Mouse (Mus musculus): ENCODE measurements around the gene Smad5.

The Smad5 gene

GRCm38 (mm10) chr13:56753192-56753951, 50.6 kb downstream of the Smad5 start, which contains the start of gene Gm45623:
Gene Gm45623, minus strand, starts transcription at chr13:56753827.
- DNase-seq (ENCODE audit: low spot score in 2 of 2): no peak

DNA sequence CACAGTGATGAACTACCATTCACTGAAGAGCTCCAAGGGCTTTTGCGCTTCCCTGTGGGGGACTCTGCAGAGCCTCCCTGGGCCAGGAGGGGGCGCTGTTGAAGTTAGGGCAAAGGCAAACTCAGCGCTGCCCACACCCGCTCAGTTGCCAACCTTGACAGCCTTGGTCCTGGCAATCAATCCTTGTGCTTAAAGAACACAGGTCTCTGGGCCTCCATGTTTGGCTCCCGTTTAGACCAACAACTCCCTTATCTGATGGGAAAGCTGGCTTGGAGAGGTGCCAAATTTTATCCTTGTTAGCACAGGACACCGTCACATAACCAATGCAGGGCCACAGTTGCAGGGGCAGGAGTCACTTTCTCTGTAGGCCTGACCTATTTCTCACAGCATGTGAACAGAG, 53.1 kb downstream of the Smad5 start:
- no peak for DNase-seq (ENCODE audit: low spot score in 2 of 2)

DNA sequence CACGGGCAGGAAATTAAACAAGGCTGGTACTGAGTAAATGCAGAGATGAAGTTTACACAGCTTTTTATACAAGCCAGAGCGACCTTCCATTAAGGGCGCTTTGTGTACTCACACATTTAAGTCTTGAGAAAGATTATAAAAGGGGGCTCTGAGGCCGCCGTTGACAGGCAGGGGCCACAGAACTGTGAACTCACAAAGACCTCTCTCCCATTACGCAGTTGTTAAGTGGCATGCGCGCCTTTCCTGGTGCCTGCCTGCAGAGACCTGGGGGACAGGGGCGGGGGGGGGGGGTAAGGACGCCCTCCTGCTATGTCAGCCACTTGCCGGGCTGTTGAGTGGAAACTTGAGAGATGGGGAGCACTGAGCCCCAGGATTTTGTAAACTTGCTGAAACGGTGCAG, 54.4 kb downstream of the Smad5 start:
- no peak for DNase-seq (ENCODE audit: low spot score in 2 of 2)

DNA sequence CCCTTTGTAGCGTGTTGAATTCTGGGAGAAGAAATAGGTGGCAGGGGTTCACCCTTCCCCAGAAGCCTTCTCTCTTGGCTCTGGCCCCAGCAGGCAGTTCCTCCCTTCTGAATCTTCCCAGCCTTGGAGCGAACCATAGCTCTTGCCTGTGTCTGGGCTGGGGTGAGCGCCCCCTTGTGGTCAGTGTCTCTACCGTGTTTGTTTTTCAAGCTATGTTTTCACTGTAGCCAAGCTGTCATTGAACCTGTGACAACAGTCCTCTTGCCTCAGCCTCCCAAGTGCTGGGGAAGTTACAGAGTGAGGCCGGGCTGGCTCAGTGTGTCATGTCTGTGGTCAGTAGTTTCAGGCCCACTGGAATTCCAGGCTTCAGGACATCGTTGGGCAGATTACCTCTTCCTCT, 55.7 kb downstream of the Smad5 start:
- peak; percentile 46 to 54 for DNase-seq (ENCODE audit: low spot score in 2 of 2)

DNA sequence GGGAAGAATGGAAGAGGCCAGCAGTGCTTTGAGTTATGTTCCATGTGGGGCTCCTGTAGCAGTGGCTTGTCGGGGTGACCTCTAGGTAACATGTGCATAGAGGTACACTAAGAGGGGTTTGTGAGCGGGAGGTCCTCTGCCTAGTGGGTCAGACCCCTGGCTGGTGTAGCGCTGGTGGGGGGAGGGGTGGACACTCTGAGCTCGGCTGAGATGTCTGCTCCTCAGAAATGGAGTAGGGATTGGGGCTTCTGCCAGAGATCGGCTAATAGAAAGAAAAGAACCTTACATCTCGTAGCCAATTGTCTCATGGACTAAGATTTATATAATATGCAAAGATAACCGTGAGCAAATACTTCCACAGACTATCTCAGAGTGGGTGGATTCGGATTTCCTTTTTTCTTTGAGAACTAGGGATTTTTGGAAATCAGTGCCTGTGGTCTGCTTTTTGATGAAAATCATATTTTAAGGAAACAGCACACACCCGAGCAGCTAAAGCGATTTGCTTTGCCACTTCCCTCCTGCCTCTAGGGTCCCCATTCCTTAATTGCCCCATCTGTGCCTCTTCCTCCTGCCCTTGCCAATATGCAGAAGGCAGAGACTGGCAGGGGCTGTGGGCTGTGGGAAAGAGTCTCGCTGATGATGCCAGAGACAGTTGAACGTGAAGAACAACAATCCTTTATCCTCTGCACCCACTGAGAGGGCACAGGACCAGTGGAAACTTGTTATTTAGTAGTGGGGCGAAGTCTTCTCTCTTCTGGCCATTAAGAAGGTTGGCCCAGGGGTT, 59.8 kb downstream of the Smad5 start:
- DNase-seq (ENCODE audit: low spot score in 2 of 2): no peak

GRCm38 (mm10) chr13:56765284-56766032, 62.6 kb downstream of the Smad5 start:
- no peak for DNase-seq (ENCODE audit: low spot score in 2 of 2)

GRCm38 (mm10) chr13:56766211-56766610, 63.4 kb downstream of the Smad5 start:
- no peak for DNase-seq (ENCODE audit: low spot score in 2 of 2)

GRCm38 (mm10) chr13:56769431-56769830, 66.6 kb downstream of the Smad5 start:
- no peak for DNase-seq (ENCODE audit: low spot score in 2 of 2)

- no peak for DNase-seq (ENCODE audit: low spot score in 2 of 2)
Measured at GRCm38 (mm10) chr13:56770136-56770578, 67.3 kb downstream of the Smad5 start.

DNA sequence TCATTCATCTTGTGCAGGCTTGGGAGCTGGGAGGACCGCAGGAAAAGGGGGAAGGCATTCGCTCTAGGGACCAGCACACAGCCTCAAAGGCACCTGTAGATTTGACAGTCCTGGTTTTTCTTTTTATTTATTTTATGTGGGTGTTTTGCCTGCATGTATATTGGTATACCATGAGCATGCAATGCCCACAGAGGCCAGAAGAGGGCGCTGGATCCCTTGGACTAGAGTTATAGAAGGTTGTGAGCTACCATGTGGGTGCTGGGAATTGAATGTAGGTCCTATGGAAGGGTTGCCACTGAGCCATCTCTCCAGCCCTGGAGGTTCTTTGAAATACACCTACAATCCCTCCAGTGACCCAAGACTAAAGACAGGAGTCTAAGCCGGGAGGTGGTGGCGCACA, 68.0 kb downstream of the Smad5 start:
- no peak for DNase-seq (ENCODE audit: low spot score in 2 of 2)

DNA sequence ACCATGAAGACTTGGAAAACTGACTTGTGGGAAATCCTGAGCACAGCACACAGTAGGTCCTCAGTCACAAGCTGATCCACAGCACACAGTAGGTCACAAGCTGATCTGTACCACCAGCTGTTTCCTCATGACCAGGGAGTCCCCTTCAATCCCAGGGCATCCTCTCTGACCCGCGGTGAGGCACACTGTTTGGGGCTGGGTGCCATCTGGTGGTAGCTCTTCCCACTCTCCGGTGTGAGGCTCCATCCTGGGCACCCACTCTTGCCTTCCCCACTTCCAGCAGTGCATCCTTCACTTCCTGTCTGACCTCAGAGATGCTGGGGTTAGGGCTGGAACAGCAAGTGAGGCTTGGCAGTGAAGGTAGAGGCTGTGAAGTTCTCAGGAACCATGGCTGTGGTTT, 69.8 kb downstream of the Smad5 start:
- no peak for DNase-seq (ENCODE audit: low spot score in 2 of 2)

- DNase-seq (ENCODE audit: low spot score in 2 of 2): no peak
Measured at GRCm38 (mm10) chr13:56773262-56773870, 70.6 kb downstream of the Smad5 start.

GRCm38 (mm10) chr13:56774304-56774703, 71.5 kb downstream of the Smad5 start:
- peak in 1 of 2 experiments; percentile 8 for DNase-seq (ENCODE audit: low spot score in 2 of 2)

DNA sequence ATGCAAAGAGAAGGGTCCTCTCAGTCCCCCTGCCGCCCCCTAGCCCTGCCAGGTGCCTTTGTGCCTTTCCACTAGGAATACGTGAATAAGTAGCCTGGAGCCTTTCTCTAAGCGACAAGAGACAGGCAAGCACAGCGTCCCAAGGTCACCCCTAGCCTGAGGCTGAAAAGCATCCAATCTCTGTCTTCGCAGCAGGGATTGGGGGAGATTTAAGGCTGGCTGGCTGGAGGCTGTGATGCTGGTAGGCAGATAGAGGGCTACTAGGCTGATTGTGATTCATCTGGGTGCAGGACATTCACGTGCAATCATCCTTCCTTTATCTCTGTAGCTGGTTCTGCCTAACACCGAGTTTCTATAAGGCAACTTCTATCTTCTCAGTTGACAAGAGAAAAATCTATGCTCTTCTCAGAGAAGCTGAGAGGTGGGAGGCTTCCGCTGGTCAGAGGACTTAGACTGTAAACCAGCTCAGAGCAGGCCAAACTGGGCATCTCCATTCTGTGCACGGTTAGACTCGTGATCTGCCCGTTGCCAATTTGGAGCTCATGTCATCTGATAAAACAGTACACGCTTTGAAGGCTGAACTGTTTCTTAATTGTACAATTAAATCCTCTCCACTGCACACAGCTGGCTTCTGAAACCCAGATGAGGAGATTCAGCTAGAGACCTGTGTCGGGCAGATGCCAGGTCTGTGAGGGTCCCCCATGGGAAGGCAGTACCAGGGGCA, 78.1 kb downstream of the Smad5 start:
- DNase-seq (ENCODE audit: low spot score in 2 of 2): no peak

DNA sequence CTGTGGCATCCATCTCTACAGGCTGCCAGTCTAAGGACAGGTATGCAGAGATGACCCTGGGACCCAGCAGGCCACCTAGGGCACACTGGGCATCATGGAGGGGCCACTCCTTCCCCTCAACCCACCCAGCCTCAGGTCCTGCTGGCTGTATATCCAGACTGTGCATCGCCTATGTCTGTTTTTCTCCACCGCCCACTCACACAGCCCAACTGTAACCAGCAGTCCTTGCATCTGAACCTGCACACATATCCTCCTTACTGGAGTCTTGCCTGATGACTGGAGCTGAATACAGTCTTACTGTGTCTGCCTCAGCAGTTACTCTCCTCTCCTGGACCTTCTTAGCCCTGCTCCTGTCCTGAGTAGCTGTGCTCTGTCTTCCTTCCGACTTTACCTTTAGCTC, 78.9 kb downstream of the Smad5 start:
- DNase-seq (ENCODE audit: low spot score in 2 of 2): no peak

DNA sequence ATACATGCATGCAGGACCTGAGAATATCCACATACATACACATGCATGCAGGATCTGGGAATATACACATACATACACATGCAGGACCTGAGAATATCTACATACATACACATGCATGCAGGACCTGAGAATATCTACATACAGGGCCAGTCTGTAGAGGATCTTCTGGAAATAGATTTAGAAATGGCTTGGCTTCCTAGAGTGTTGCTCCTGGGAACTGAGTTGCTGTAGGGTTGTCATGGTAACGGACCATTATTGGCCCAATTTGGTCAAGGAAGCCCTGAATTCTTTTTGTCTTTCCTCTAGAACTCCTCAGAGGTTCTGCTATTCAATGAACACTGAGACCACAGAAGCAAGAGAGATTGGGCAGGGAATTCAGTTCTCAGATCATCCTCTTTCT, 79.8 kb downstream of the Smad5 start:
- no peak for DNase-seq (ENCODE audit: low spot score in 2 of 2)

GRCm38 (mm10) chr13:56790683-56791082, 87.9 kb downstream of the Smad5 start:
- DNase-seq (ENCODE audit: low spot score in 2 of 2): no peak

Measured in spleen, postnatal 36 days (tissue).